Mouse (Mus musculus) CH12.LX (cell line): ENCODE measurements around the gene Ptms.

Experiments used
- CHD2 ChIP-seq: IDR thresholded peaks from 2 replicates; pipeline ENCODE4 v1.6.1; 2011; ENCODE audit warnings: low read length, improper control_type of control experiment
- CTCF ChIP-seq, 2 experiments: IDR thresholded peaks in 1 of 2; conservative IDR thresholded peaks in 1 of 2; 2 replicates each; pipeline ENCODE4 v1.5.1; 2011 to 2012; ENCODE audit warnings: low read depth in 2 of 2, low read length in 2 of 2, improper control_type of control experiment in 1 of 2, inconsistent platforms in 1 of 2, mild to moderate bottlenecking in 1 of 2, moderate library complexity in 1 of 2
- EP300 ChIP-seq: IDR thresholded peaks from 2 replicates; pipeline ENCODE4 v1.6.1; 2011; ENCODE audit warnings: low read length, improper control_type of control experiment
- HCFC1 ChIP-seq: IDR thresholded peaks from 2 replicates; pipeline ENCODE4 v1.6.1; 2012; ENCODE audit warnings: low read depth, mild to moderate bottlenecking, inconsistent platforms, low read length, improper control_type of control experiment
- MAX ChIP-seq: IDR thresholded peaks from 2 replicates; pipeline ENCODE4 v1.6.1; 2011; ENCODE audit warnings: low read length, improper control_type of control experiment
- NELFE ChIP-seq: IDR thresholded peaks from 2 replicates; pipeline ENCODE4 v1.6.1; 2011; ENCODE audit warnings: low read depth, low read length, improper control_type of control experiment
- POLR2A ChIP-seq: IDR thresholded peaks from 2 replicates; pipeline ENCODE4 v1.6.1; 2011; ENCODE audit warnings: low read depth, mild to moderate bottlenecking, improper control_type of control experiment, low read length
- POLR2AphosphoS2 ChIP-seq: IDR thresholded peaks from 2 replicates; pipeline ENCODE4 v1.6.1; 2011; ENCODE audit warnings: low read depth, low read length, improper control_type of control experiment
- SMC3 ChIP-seq: IDR thresholded peaks from 2 replicates; pipeline ENCODE4 v1.6.1; 2011; ENCODE audit warnings: low read depth, low read length, improper control_type of control experiment
- USF1 ChIP-seq: IDR thresholded peaks from 2 replicates; pipeline ENCODE4 v1.6.1; 2014; ENCODE audit warnings: low read depth, mild to moderate bottlenecking, inconsistent platforms, low read length, improper control_type of control experiment
- ZC3H11A ChIP-seq: IDR thresholded peaks from 2 replicates; pipeline ENCODE4 v1.6.1; 2012; ENCODE audit warnings: low read depth, mild to moderate bottlenecking, inconsistent platforms, low read length, improper control_type of control experiment
- ZKSCAN1 ChIP-seq: IDR thresholded peaks from 2 replicates; pipeline ENCODE4 v1.6.1; 2012; ENCODE audit warnings: low read depth, inconsistent platforms, low read length, improper control_type of control experiment, borderline replicate concordance
- ZMIZ1 ChIP-seq: IDR thresholded peaks from 2 replicates; pipeline ENCODE4 v1.6.1; 2012; ENCODE audit warnings: low read depth, mild to moderate bottlenecking, inconsistent platforms, low read length, improper control_type of control experiment
- ZNF384 ChIP-seq: IDR thresholded peaks from 2 replicates; pipeline ENCODE4 v1.6.1; 2012; ENCODE audit warnings: low read depth, low read length, improper control_type of control experiment, inconsistent platforms

DNA sequence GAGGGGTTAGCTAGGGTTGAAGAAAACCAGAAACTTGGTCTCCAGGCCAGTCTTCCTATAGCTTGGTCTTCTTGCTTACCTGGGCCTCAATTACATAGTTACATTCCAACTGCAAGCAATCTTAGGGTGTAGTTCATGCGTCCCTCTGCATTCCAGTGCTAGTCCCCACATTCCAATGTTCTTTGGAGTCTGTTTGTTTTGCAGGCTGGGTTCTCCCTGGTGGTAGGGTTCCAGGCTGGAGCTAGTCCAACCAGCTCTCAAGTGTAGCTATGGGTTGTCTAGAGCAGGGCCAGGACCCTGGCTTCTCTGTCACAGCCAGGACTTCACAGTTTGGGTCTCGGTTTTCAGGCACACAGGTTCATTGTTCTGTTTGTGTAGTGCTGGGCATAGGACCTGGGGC is 17.6 kb upstream of the Ptms start:
- TF ChIP-seq CHD2: no peak
- TF ChIP-seq USF1: no peak
- TF ChIP-seq SMC3: no peak
- TF ChIP-seq ZKSCAN1: no peak
- TF ChIP-seq ZC3H11A: no peak
- TF ChIP-seq EP300: no peak
- TF ChIP-seq POLR2AphosphoS2: no peak
- no peak for TF ChIP-seq CTCF (conservative IDR thresholded peaks at IDR 0.05 in 1 of 2, IDR thresholded peaks at IDR 0.05 in 1 of 2; ENCODE audit: low read depth in 2 of 2, low read length in 2 of 2)
- no peak for TF ChIP-seq POLR2A
- no peak for TF ChIP-seq NELFE
- TF ChIP-seq MAX: no peak
- no peak for TF ChIP-seq ZNF384
- no peak for TF ChIP-seq ZMIZ1
- TF ChIP-seq HCFC1: no peak
